ENCODE assay signal across 8 mouse cellular contexts in the genomic region with DNA sequence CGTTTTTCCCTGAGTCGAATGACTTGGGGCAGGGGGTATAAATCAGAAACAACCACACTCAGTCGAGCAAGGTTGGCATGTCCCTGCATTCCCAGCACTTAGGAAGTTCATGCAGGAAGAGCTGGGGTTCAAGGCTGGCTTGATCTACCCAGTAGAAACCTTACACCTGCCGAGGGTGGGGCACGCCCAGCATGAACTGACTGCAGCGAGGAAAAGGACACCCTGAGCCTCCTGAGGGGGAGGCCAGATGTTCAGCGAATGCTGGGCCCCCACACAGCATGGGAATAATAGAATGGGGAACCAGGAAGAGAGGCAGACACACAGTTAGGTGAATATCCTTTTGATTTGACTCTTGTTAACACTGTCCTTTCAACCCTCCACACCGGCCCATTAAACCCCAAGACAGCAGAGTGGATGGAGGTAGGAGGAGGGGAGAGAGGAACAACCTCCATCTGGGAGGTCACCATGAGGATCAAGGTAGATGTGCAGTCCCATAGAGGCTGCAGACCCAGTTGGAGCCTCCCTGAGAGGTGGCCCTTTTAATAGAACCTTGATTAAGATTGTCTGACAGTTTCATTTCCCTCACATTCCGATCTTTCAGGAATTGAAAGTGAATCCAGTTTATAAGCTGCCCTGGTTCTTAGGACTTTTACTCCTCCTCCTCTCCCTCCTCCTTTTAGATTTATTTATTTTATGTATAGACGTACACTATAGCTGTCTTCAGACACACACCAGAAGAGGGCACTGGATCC.
DNase-seq lines count a peak whose midpoint lies in the region; ATAC-seq and TF ChIP-seq lines count a peak whose summit lies in the region.

No protein-coding gene starts in this region.

- ATAC-seq in lung, postnatal 0 days, result no peak
- ATAC-seq in forebrain, embryonic 15.5 days (replicated peaks), result no peak
- ATAC-seq in limb, embryonic 13.5 days (ENCODE audit: low FRiP score, low read depth), result no peak
- ATAC-seq in stomach, embryonic 15.5 days (ENCODE audit: insufficient read depth, low FRiP score, low read depth), result no peak

- no peak for TF ChIP-seq EP300 in lung, postnatal 0 days (IDR thresholded peaks at IDR 0.05)

- H3K4me1 ChIP-seq in lung, postnatal 0 days (ENCODE audit: insufficient read depth, low read depth, low read length), result no peaks in the 10 kb centered on the region; the same call in 1 of the 2 replicates
- H3K4me1 ChIP-seq in forebrain, embryonic 15.5 days, result peaks cover 28% of the 10 kb centered on the region
- peaks cover 12% of the 10 kb centered on the region for H3K4me1 ChIP-seq in limb, embryonic 13.5 days
- H3K4me1 ChIP-seq in stomach, embryonic 15.5 days, result peaks cover 11% of the 10 kb centered on the region

- 0 out of 2 replicates have a peak overlapping the region, but pooled peaks have one; percentile 5 for H3K4me3 ChIP-seq in lung, postnatal 0 days (ENCODE audit: low read depth, low read length)
- peak overlapping the region; percentile 33 for H3K4me3 ChIP-seq in forebrain, embryonic 15.5 days
- peak overlapping the region; percentile 29; the same call in 1 of the 2 replicates for H3K4me3 ChIP-seq in limb, embryonic 13.5 days
- peak overlapping the region; percentile 25 for H3K4me3 ChIP-seq in stomach, embryonic 15.5 days (replicated peaks)

- WGBS in lung, postnatal 0 days, result 17% methylated on average over 10 of the region's 10 CpGs
- 34% methylated on average over 10 of the region's 10 CpGs for WGBS in forebrain, embryonic 15.5 days
- 27% methylated on average over 10 of the region's 10 CpGs for WGBS in limb, embryonic 13.5 days
- WGBS in stomach, embryonic 15.5 days, result 20% methylated on average over 10 of the region's 10 CpGs

- H3K9me3 ChIP-seq in lung, postnatal 0 days (ENCODE audit: low read length), result no peaks in the 10 kb centered on the region
- no peaks in the 10 kb centered on the region for H3K9me3 ChIP-seq in forebrain, embryonic 15.5 days
- H3K9me3 ChIP-seq in limb, embryonic 13.5 days, result no peaks in the 10 kb centered on the region
- H3K9me3 ChIP-seq in stomach, embryonic 15.5 days, result no peaks in the 10 kb centered on the region

- no peak for DNase-seq in lung, postnatal 0 days (ENCODE audit: low spot score)
- DNase-seq in lung, postnatal 25 days (ENCODE audit: low spot score), result no peak
- DNase-seq in thymus, adult 18-20 months, result no peak
- no peak for DNase-seq in urinary bladder, postnatal 25 days (ENCODE audit: low spot score)
- no peak for DNase-seq in adipocyte (ENCODE audit: low spot score)

- H3K36me3 ChIP-seq in lung, postnatal 0 days (ENCODE audit: insufficient read depth, low read length), result no peaks in the 10 kb centered on the region
- no peaks in the 10 kb centered on the region for H3K36me3 ChIP-seq in forebrain, embryonic 15.5 days
- H3K36me3 ChIP-seq in limb, embryonic 13.5 days, result no peaks in the 10 kb centered on the region
- H3K36me3 ChIP-seq in stomach, embryonic 15.5 days, result no peaks in the 10 kb centered on the region

- H3K9ac ChIP-seq in lung, postnatal 0 days (replicated peaks; ENCODE audit: low read depth), result no peak overlapping the region
- peak overlapping the region; percentile 44; the same call in 1 of the 2 replicates for H3K9ac ChIP-seq in forebrain, embryonic 15.5 days (replicated peaks)
- peak overlapping the region; percentile 21; the same call in 1 of the 2 replicates for H3K9ac ChIP-seq in limb, embryonic 13.5 days
- no peak overlapping the region for H3K9ac ChIP-seq in stomach, embryonic 15.5 days

- no peak for TF ChIP-seq CTCF in lung, postnatal 0 days (IDR thresholded peaks at IDR 0.05)

- peaks cover 5% of the 10 kb centered on the region; the same call in 1 of the 2 replicates for H3K27me3 ChIP-seq in lung, postnatal 0 days (replicated peaks; ENCODE audit: insufficient read depth, low read length)
- no peaks in the 10 kb centered on the region for H3K27me3 ChIP-seq in forebrain, embryonic 15.5 days
- H3K27me3 ChIP-seq in limb, embryonic 13.5 days, result peaks cover 43% of the 10 kb centered on the region
- H3K27me3 ChIP-seq in stomach, embryonic 15.5 days (replicated peaks), result no peaks in the 10 kb centered on the region; the same call in 1 of the 2 replicates

- H3K27ac ChIP-seq in lung, postnatal 0 days (ENCODE audit: low read length), result no peak overlapping the region
- peak overlapping the region; percentile 93 for H3K27ac ChIP-seq in forebrain, embryonic 15.5 days (replicated peaks)
- H3K27ac ChIP-seq in limb, embryonic 13.5 days, result no peak overlapping the region
- H3K27ac ChIP-seq in stomach, embryonic 15.5 days, result no peak overlapping the region

- peak overlapping the region; percentile 39; the same call in 1 of the 2 replicates for H3K4me2 ChIP-seq in lung, postnatal 0 days (replicated peaks; ENCODE audit: low read depth, low read length)
- peak overlapping the region; percentile 53 for H3K4me2 ChIP-seq in forebrain, embryonic 15.5 days (replicated peaks)
- peak overlapping the region; percentile 60 for H3K4me2 ChIP-seq in limb, embryonic 13.5 days (replicated peaks)
- H3K4me2 ChIP-seq in stomach, embryonic 15.5 days, result peak overlapping the region; percentile 58

Comparison
In these comparisons a context has a peak if more than half of its experiments do, and no peak if none do; other contexts are left out.
1. H3K9ac ChIP-seq: peak in forebrain, embryonic 15.5 days (single experiment) and limb, embryonic 13.5 days (single experiment); none in lung, postnatal 0 days (single experiment) and stomach, embryonic 15.5 days (single experiment).
2. Peak in every context shown above with its lines, with median percentiles within 50 percentile points of each other: H3K4me2 ChIP-seq and H3K4me3 ChIP-seq.